In the genomic region with DNA sequence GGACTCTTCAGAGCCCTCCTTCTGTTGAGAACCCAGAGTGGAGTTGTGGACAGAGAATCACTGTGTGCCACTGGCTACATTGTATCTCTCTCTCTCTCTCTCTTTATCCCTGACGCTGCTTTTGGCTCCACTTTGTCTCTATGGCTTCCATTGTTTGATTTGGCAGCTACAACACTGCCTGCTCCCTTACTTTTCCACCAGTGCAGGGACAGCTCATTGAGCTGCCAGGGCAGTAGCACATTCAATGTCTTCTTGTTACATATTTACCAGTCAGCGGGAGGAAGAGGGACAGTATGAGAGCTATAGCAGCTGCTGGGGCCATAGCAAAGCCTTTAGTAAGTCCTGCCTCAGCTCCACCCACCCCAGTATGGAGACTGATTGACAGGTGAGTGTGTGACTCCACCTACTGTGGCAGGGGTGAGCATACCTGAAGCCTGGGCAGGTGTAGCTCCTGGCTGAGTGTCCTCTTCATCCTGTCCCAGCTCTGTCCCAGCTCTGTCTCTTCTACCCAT, we compare ENCODE assay signal across 14 mouse cellular contexts.
DNase-seq lines count a peak whose midpoint lies in the region; ATAC-seq lines count a peak whose summit lies in the region.
"Had no signal": no experiment of that assay in that cellular context is flagged by ENCODE, and none has a peak within 500 bp of the region (broad histone marks: within the 10 kb centered on the region; RNA-seq: fewer than 3 reads in every experiment).

No protein-coding gene starts in this region.

- no peak overlapping the region for H3K27ac ChIP-seq in heart, embryonic 12.5 days (ENCODE audit: poor library complexity, severe bottlenecking)
- H3K27ac ChIP-seq: embryonic facial prominence, embryonic 13.5 days; liver, embryonic 12.5 days had no signal

- 0 out of 2 replicates have a peak, but pooled peaks cover 10% of the 10 kb centered on the region for H3K27me3 ChIP-seq in heart, embryonic 12.5 days (replicated peaks)
- H3K27me3 ChIP-seq: embryonic facial prominence, embryonic 13.5 days; liver, embryonic 12.5 days; Patski had no signal

- H3K4me1 ChIP-seq in heart, embryonic 12.5 days (replicated peaks) = 0 out of 2 replicates have a peak, but pooled peaks cover 8% of the 10 kb centered on the region
- H3K4me1 ChIP-seq: embryonic facial prominence, embryonic 13.5 days; liver, embryonic 12.5 days had no signal

- H3K4me3 ChIP-seq in heart, embryonic 12.5 days = no peak overlapping the region
- H3K4me3 ChIP-seq: embryonic facial prominence, embryonic 13.5 days; liver, embryonic 12.5 days had no signal

- no peak overlapping the region for H3K4me2 ChIP-seq in heart, embryonic 12.5 days
- H3K4me2 ChIP-seq: embryonic facial prominence, embryonic 13.5 days; liver, embryonic 12.5 days had no signal

- 48% methylated on average over 2 of the region's 2 CpGs for WGBS in heart, embryonic 12.5 days

- H3K9me3 ChIP-seq in heart, embryonic 12.5 days (replicated peaks) = peaks cover 3% of the 10 kb centered on the region; the same call in 1 of the 2 replicates

- DNase-seq in heart, adult 9 months (ENCODE audit: low spot score in 2 of 2) = no peak
- peak; percentile 83 for DNase-seq in testis, postnatal 14 days (ENCODE audit: low spot score)
- no peak for DNase-seq in testis, postnatal 10 days (ENCODE audit: low spot score)
- peak; percentile 13 to 43 for DNase-seq in kidney, postnatal 36 days
- DNase-seq in c-Kit-positive CD71-positive TER-119-positive erythroid progenitor cells, embryonic 14.5 days (ENCODE audit: low spot score) = no peak
- DNase-seq in lung, adult 18-20 months = no peak
- no peak for DNase-seq in heart, adult 11 months
- DNase-seq: adrenal gland, postnatal 14 days; heart, postnatal 4 days; thymus, postnatal 4 days had no signal

- no peak overlapping the region for H3K9ac ChIP-seq in heart, embryonic 12.5 days
- H3K9ac ChIP-seq: embryonic facial prominence, embryonic 13.5 days; liver, embryonic 12.5 days had no signal

- 0 out of 2 replicates have a peak, but pooled peaks have one; percentile 19 for ATAC-seq in heart, embryonic 12.5 days (ENCODE audit: insufficient number of reproducible peaks, low FRiP score)
- ATAC-seq: liver, embryonic 12.5 days; Patski had no signal

- H3K36me3 ChIP-seq in heart, embryonic 12.5 days = no peaks in the 10 kb centered on the region
- H3K36me3 ChIP-seq: embryonic facial prominence, embryonic 13.5 days; liver, embryonic 12.5 days had no signal

Comparison
In these comparisons a context has a peak if more than half of its experiments do, and no peak if none do; other contexts are left out.
1. DNase-seq: peak in testis, postnatal 14 days (single experiment) and kidney, postnatal 36 days (2 of 2); none in heart, adult 9 months (0 of 2), testis, postnatal 10 days (single experiment), c-Kit-positive CD71-positive TER-119-positive erythroid progenitor cells, embryonic 14.5 days (single experiment), lung, adult 18-20 months (0 of 2) and heart, adult 11 months (single experiment).